Mouse (Mus musculus) heart, embryonic 11.5 days (tissue): Measurements from ENCODE around the gene Acot4. TPM values are rescaled to one million over a fixed set of nuclear protein-coding genes. Genes with fewer than 3 reads are reported as not detected.
"Not testable (repeated sequence)": the region's sequence is repeated elsewhere in the genome, so short reads cannot be mapped to it uniquely, and the experiment has no call there.

ENCODE experiments used
- ATAC-seq: fragments of 200-750 bp; cut with Nextera tagmentation; replicated peaks from 2 replicates; pipeline ENCODE4 v1.8.0; 2017; ENCODE audit warnings: moderate library complexity; ENCODE audit not compliant: insufficient number of reproducible peaks, low FRiP score, low TSS enrichment
- H3K27ac ChIP-seq: fragments of 300-500 bp; sonication (generic); 2 replicates; pipeline ENCODE4 v1.5.1; 2014; ENCODE audit warnings: mild to moderate bottlenecking, low read depth, low read length
- H3K27me3 ChIP-seq: fragments of 300-500 bp; sonication (generic); 2 replicates; pipeline ENCODE4 v1.6.1; 2014; ENCODE audit warnings: mild to moderate bottlenecking, low read length, mixed read lengths; ENCODE audit not compliant: control insufficient read depth, insufficient read depth
- H3K36me3 ChIP-seq: fragments of 300-500 bp; sonication (generic); 2 replicates; pipeline ENCODE4 v1.6.1; 2014; ENCODE audit warnings: mild to moderate bottlenecking, low read length, moderate library complexity, mixed read lengths; ENCODE audit not compliant: control insufficient read depth, insufficient read depth
- H3K4me1 ChIP-seq: fragments of 300-500 bp; sonication (generic); 2 replicates; pipeline ENCODE4 v1.6.1; 2014; ENCODE audit warnings: low read length; ENCODE audit not compliant: control insufficient read depth, insufficient read depth
- H3K4me2 ChIP-seq: fragments of 300-500 bp; sonication (generic); 2 replicates; pipeline ENCODE4 v1.6.1; 2014; ENCODE audit warnings: mild to moderate bottlenecking, moderate library complexity
- H3K4me3 ChIP-seq: fragments of 300-500 bp; sonication (generic); 2 replicates; pipeline ENCODE4 v1.5.1; 2014; ENCODE audit warnings: low read depth, low read length
- H3K9ac ChIP-seq: fragments of 300-500 bp; sonication (generic); 2 replicates; pipeline ENCODE4 v1.6.1; 2014; ENCODE audit warnings: mild to moderate bottlenecking, low read depth, low read length, moderate library complexity
- H3K9me3 ChIP-seq: fragments of 300-500 bp; sonication (generic); replicated peaks from 2 replicates; pipeline ENCODE4 v1.6.1; 2016; ENCODE audit warnings: low read length; ENCODE audit not compliant: control insufficient read depth
- WGBS: fragments of 180-500 bp; shearing (Covaris S2); extraction: QIAGEN DNeasy Blood & Tissue Kit; methylation state at CpG from one replicate; pipeline ENCODE4 v1.1.7; 2014; ENCODE audit not compliant: insufficient replicate concordance; 5-methylcytosine and 5-hydroxymethylcytosine counted together
- polyA plus RNA-seq: library from polyadenylated mRNA; unstranded; fragments of >200 nt; fragmentation: Nextera tagmentation; extraction: Ambion mirVana; gene quantifications from 2 replicates; pipeline ENCODE4 v1.2.1, GENCODE M21; 2014

Gene Acot4
- polyA plus RNA-seq, 1 experiment from 2014 or later = 0.43 TPM

GRCm38 (mm10) chr12:84022266-84022665 is 15.9 kb upstream of the Acot4 start:
- H3K9me3 ChIP-seq, ATAC-seq, H3K27me3 ChIP-seq, H3K27ac ChIP-seq, H3K4me1 ChIP-seq, H3K4me2 ChIP-seq, H3K9ac ChIP-seq, H3K4me3 ChIP-seq, H3K36me3 ChIP-seq: not testable (repeated sequence)
- whole genome bisulfite sequencing = 91% methylated on average over 4 of the region's 4 CpGs

- no peak overlapping the region for H3K4me3 ChIP-seq
- no peaks in the 10 kb centered on the region for H3K4me1 ChIP-seq
- ATAC-seq = no peak
- H3K9ac ChIP-seq = no peak overlapping the region
- H3K4me2 ChIP-seq = no peak overlapping the region
- H3K9me3 ChIP-seq = no peaks in the 10 kb centered on the region
- WGBS = 80% methylated on average over 9 of the region's 9 CpGs
- H3K27ac ChIP-seq = no peak overlapping the region
- H3K27me3 ChIP-seq = no peaks in the 10 kb centered on the region
- H3K36me3 ChIP-seq = no peaks in the 10 kb centered on the region
These were observed 15.0 kb upstream of the Acot4 start for GRCm38 (mm10) chr12:84023052-84023745.

GRCm38 (mm10) chr12:84025888-84026287 is 12.3 kb upstream of the Acot4 start:
- Histone ChIP-seq H3K4me2 (no peak overlapping the region), H3K4me3 (no peak overlapping the region), H3K4me1 (no peaks in the 10 kb centered on the region; the same call in 1 of the 2 replicates), H3K27me3 (no peaks in the 10 kb centered on the region), H3K9me3 (no peaks in the 10 kb centered on the region), H3K36me3 (no peaks in the 10 kb centered on the region), H3K27ac (no peak overlapping the region), H3K9ac (no peak overlapping the region)
- no peak for ATAC-seq
- WGBS = 83% methylated on average over 7 of the region's 7 CpGs

- H3K27me3 ChIP-seq, H3K9ac ChIP-seq, H3K4me3 ChIP-seq, H3K4me2 ChIP-seq, H3K9me3 ChIP-seq, H3K27ac ChIP-seq, ATAC-seq, H3K36me3 ChIP-seq, H3K4me1 ChIP-seq: not testable (repeated sequence)
- 56% methylated on average over 3 of the region's 3 CpGs for WGBS
These were observed 9.9 kb upstream of the Acot4 start for GRCm38 (mm10) chr12:84028328-84028727.

GRCm38 (mm10) chr12:84029043-84029442 is 9.1 kb upstream of the Acot4 start:
- not testable (repeated sequence) for H3K4me1 ChIP-seq, H3K27ac ChIP-seq, H3K9ac ChIP-seq, H3K4me2 ChIP-seq, H3K4me3 ChIP-seq, H3K27me3 ChIP-seq, H3K9me3 ChIP-seq, ATAC-seq, H3K36me3 ChIP-seq
- WGBS = 89% methylated on average over 1 of the region's 1 CpGs

GRCm38 (mm10) chr12:84030659-84031332 is 7.4 kb upstream of the Acot4 start:
- Histone ChIP-seq H3K4me3 (no peak overlapping the region), H3K27me3 (no peaks in the 10 kb centered on the region), H3K4me1 (no peaks in the 10 kb centered on the region; the same call in 1 of the 2 replicates), H3K4me2 (no peak overlapping the region), H3K36me3 (no peaks in the 10 kb centered on the region), H3K9ac (no peak overlapping the region), H3K27ac (no peak overlapping the region), H3K9me3 (no peaks in the 10 kb centered on the region)
- no peak for ATAC-seq
- WGBS = 71% methylated on average over 4 of the region's 4 CpGs

- Histone ChIP-seq H3K27me3 (no peaks in the 10 kb centered on the region), H3K9me3 (no peaks in the 10 kb centered on the region), H3K9ac (no peak overlapping the region), H3K4me1 (no peaks in the 10 kb centered on the region; the same call in 1 of the 2 replicates), H3K4me3 (no peak overlapping the region), H3K36me3 (no peaks in the 10 kb centered on the region), H3K27ac (no peak overlapping the region), H3K4me2 (no peak overlapping the region)
- 82% methylated on average over 4 of the region's 4 CpGs for WGBS
- no peak for ATAC-seq
These were observed 5.3 kb upstream of the Acot4 start for GRCm38 (mm10) chr12:84032854-84033253.

- ATAC-seq, H3K4me1 ChIP-seq, H3K27me3 ChIP-seq, H3K36me3 ChIP-seq, H3K9ac ChIP-seq, H3K9me3 ChIP-seq, H3K4me3 ChIP-seq, H3K27ac ChIP-seq, H3K4me2 ChIP-seq: not testable (repeated sequence)
- 68% methylated on average over 2 of the region's 2 CpGs for whole genome bisulfite sequencing
These were observed 4.9 kb upstream of the Acot4 start for GRCm38 (mm10) chr12:84033302-84033701.

GRCm38 (mm10) chr12:84034108-84034507 is 4.1 kb upstream of the Acot4 start:
- WGBS = 47% methylated on average over 4 of the region's 4 CpGs
- H3K4me2 ChIP-seq = no peak overlapping the region
- no peaks in the 10 kb centered on the region for H3K9me3 ChIP-seq
- H3K27ac ChIP-seq = no peak overlapping the region
- ATAC-seq = no peak
- H3K27me3 ChIP-seq = no peaks in the 10 kb centered on the region
- H3K4me3 ChIP-seq = no peak overlapping the region
- H3K36me3 ChIP-seq = no peaks in the 10 kb centered on the region
- H3K4me1 ChIP-seq = no peaks in the 10 kb centered on the region; the same call in 1 of the 2 replicates
- H3K9ac ChIP-seq = no peak overlapping the region
